Mouse (Mus musculus): ENCODE data around the gene Gnaz.

The Gnaz gene

DNA sequence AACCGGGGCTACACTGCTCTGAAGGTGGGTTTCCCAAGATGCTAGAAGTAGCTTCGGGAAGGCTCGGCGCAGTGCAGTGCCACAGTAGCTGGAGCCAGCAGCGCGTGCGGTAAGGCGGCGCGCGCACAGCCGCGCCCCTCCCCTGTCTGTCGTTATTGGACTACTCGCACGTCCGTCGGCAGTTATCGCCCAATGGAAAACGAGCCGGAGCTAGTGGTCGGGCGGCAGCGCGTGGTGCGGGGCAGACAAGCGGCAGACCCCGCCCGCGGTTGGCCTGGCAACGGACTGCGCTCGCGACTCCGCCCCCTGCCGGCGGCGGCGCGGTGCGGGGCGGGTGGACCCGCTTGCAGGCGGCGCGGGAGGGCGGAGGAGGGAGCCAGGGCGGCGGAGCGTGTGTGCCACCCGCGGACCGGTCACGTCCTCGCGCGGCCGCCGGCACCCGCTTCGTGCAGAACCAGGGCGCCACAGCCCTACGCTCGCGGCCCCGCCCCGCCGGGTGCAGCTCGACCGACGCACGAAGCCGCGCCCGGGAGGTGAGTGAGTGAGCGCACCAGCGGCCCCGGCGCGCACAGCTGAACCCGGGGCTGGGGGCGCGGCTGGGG lies at the start of gene Gnaz:
TSS of gene Gnaz (plus strand) at position 328 of the 602 bp plus-strand sequence.
- DNase-seq (ENCODE audit: low spot score in 2 of 2), result peak; percentile 91 to 93

- DNase-seq (ENCODE audit: low spot score in 2 of 2), result no peak
These were observed 47.7 kb upstream of the Gnaz start for GRCm38 (mm10) chr10:74919277-74919676.

- DNase-seq (ENCODE audit: low spot score in 2 of 2), result peak; percentile 39 to 46
These were observed 46.0 kb upstream of the Gnaz start for GRCm38 (mm10) chr10:74920853-74921567.

GRCm38 (mm10) chr10:74921614-74922013 lies 45.4 kb upstream of the Gnaz start:
- DNase-seq (ENCODE audit: low spot score in 2 of 2), result no peak

DNA sequence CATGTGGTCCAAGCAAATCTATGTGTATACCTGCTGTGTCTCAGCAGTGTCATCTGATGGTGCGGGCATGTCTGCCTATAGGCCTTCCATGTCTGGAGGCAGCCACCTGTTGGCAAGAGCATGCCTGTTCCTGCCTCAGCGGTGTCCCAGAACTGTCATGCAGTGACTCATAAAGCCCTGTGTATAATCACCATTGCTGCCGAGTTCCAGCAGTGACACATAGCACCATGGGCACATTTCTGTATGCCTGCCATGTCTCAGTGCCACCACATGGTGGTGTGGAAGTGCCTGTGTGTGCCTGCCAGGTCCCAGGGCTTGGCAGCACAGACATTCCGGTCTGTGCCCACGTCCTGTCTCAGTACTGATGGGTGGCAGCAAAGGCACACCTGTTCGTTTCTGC lies 44.2 kb upstream of the Gnaz start:
- DNase-seq (ENCODE audit: low spot score in 2 of 2), result peak in 1 of 2 experiments; percentile 23

- no peak for DNase-seq (ENCODE audit: low spot score in 2 of 2)
These were observed 42.7 kb upstream of the Gnaz start for GRCm38 (mm10) chr10:74924274-74924673.

DNA sequence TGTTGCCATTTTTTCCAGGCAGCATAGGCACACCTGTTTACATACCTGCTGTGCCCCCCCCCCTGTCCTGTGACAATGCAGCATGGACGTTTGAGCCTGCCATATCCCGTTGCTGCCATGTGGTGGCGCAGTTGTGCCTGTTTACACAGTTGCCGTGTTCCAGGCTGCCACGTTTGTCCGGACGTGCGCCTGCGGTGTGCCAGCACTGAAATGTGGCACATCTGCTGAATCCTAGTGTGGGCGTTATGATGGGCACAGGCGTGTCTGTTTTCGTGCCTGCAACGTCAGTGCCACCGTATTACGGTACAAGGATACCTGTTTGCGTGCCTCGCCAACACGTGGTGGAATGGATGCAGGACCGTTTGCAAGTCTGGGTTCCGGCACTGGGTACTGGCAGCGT lies 41.7 kb upstream of the Gnaz start:
- DNase-seq (ENCODE audit: low spot score in 2 of 2), result peak in 1 of 2 experiments; percentile 43

DNA sequence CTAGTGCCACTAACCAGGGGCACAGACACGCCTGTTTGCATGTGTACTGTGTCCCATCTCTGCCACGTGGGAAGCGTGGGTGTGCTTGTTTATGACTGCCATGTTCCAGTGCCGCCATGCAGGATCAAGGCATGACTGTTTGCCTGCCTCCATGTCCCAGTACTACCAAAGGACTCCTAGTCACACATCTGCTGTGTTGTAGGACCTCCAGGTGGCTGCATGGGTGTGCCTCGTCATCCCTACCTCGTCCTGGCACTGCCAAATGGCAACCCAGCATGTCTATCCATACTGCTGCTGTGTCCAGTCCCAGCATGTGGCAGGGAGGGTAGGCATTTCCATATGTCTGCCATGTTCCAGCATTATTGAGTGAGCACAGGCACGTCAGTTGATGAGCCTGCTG lies 38.7 kb upstream of the Gnaz start:
- no peak for DNase-seq (ENCODE audit: low spot score in 2 of 2)

- peak in 1 of 2 experiments; percentile 19 for DNase-seq (ENCODE audit: low spot score in 2 of 2)
These were observed 37.4 kb upstream of the Gnaz start for GRCm38 (mm10) chr10:74929578-74929977.

DNA sequence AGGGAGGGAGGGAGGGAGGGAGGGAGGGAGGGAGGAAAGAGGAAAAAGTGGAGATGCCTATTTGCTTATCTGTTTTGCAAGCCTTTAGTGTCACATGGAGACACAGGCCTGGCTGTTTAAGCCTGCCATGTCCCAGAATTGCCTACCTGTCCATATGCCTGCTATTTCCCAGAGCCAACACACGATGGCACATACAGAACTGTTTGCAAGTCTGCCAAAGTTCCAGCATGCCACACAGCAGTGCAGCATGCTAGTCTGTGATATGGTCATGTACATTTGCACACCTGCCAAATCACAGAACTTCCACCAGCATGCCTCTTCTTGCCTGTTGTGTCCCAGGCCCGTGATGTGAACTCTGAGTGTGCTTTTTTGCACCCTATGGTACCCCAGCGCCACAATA lies 36.4 kb upstream of the Gnaz start:
- DNase-seq (ENCODE audit: low spot score in 2 of 2), result no peak

DNA sequence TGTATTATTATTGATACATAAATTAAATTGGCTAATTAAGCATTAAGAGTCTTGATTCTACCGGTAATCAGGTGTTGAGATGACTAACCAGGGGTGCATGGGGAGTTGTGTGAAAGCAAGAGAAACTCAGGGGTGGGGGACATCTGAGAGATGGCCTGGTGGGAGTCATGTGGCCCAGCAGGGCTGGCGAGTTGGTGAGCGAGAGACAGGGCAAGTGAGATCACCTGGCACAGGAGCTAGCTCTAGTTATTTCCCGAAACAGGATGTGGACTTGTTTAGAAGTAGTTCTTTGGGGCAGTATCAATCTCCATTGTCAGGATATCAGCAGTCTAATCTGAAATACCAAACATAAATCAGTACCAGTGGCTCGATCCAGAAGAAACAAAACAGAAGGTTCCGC lies 35.3 kb upstream of the Gnaz start:
- no peak for DNase-seq (ENCODE audit: low spot score in 2 of 2)

- DNase-seq (ENCODE audit: low spot score in 2 of 2), result no peak
These were observed 34.5 kb upstream of the Gnaz start for GRCm38 (mm10) chr10:74932487-74932886.

GRCm38 (mm10) chr10:74933548-74934190 lies 33.3 kb upstream of the Gnaz start:
- DNase-seq (ENCODE audit: low spot score in 2 of 2), result no peak

DNA sequence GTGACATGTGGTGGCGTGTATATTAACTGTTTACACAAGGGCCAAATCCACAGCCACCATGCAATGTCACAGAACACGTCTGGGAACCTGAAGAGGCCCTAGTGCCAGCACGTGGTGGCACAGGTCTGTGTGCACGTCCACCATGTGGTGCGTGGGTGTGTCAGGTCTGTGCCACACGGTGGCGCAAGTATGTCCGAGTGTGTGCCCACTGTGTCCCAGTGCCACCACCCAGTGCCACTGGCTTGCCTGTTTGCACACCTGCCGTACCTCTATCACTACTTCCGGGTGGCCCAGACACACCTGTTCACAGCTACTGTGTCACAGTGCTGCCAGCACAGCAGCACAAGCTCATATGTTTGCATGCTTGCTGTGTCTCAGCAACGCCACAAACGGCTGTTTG lies 32.5 kb upstream of the Gnaz start:
- DNase-seq (ENCODE audit: low spot score in 2 of 2), result no peak

- no peak for DNase-seq (ENCODE audit: low spot score in 2 of 2)
These were observed 32.0 kb upstream of the Gnaz start for GRCm38 (mm10) chr10:74935016-74935415.

GRCm38 (mm10) chr10:74937003-74937790 lies 29.8 kb upstream of the Gnaz start:
- DNase-seq (ENCODE audit: low spot score in 2 of 2), result no peak

DNA sequence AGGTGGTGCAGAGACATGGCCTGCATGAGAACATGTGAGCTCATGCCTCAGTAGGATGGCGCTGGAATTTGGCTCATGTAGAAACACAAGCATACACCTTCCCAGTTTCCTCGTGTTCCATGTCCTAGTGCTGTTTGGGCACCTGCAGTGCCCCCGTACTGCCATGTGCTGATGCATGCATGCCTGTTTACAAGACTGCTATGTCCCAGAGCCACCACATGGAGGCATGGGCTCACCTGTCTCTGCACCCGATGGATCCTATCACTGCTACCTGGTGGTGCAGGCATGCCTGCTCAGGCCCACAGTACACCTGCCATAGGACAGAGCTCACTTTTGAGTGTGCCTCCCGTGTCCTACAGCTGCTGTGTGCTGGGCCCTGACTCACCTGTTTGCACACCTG lies 28.6 kb upstream of the Gnaz start:
- DNase-seq (ENCODE audit: low spot score in 2 of 2), result no peak

DNA sequence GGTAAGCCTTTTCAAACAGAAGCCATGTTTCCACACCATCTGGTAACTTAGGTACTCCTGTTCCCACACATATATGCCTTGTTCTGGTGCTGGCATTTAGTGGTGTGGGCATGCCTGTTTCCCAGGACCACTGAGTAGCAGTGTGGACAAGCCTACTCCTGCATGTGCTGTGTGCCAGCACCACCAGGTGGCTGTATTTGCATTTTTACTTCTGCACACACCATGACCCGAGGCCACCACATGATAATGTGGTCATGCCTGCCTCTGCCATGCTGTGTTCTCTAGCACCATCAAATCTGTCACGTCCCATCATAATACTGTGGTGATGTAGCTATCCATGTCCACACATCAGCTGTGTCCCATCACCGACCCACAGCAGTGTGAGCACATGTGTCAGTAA lies 27.7 kb upstream of the Gnaz start:
- no peak for DNase-seq (ENCODE audit: low spot score in 2 of 2)

DNA sequence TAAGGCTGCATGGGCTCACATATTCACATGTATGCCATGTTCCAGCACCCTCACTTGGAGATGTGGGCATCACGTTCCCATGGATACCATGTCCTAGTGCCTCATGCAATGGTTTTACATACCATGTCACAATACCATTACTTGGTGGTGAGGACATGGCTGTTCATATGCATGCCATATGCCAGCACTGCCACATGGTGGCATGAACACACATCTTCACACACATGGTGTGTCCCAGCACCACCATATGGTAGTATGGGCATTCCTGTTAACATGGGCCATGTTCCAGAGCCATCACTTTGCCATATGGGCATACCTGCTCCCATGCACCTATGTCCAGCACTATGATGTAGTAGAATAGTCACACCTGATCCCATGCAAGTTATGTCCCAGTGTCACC lies 26.2 kb upstream of the Gnaz start:
- no peak for DNase-seq (ENCODE audit: low spot score in 2 of 2)

- DNase-seq (ENCODE audit: low spot score in 2 of 2), result no peak
These were observed 14.0 kb upstream of the Gnaz start for GRCm38 (mm10) chr10:74952830-74953443.

- no peak for DNase-seq (ENCODE audit: low spot score in 2 of 2)
These were observed 2.6 kb upstream of the Gnaz start for GRCm38 (mm10) chr10:74964380-74964779.
